Mouse (Mus musculus) olfactory bulb, adult 2 months (tissue): ENCODE results near the gene Gm42791.

Source experiments
- CTCF ChIP-seq: fragments of 200-500 bp; IDR thresholded peaks from 2 replicates; pipeline ENCODE4 v1.5.1; 2012; ENCODE audit warnings: low read depth, mild to moderate bottlenecking, low read length, moderate library complexity; ENCODE audit not compliant: insufficient read depth
- POLR2A ChIP-seq: fragments of 200-500 bp; IDR thresholded peaks from 2 replicates; pipeline ENCODE4 v1.6.1; 2012; ENCODE audit warnings: mild to moderate bottlenecking, low read depth, low read length, moderate library complexity; ENCODE audit not compliant: insufficient read depth

- TF ChIP-seq POLR2A (no peak), CTCF (no peak)
These were observed 49.2 kb downstream of the Gm42791 start for GRCm38 (mm10) chr5:148945735-148946134.
